Mouse (Mus musculus) thymus, adult 2 months (tissue): ENCODE measurements around the gene Wipf2. TPM values are rescaled to one million over a fixed set of nuclear protein-coding genes. Genes with fewer than 3 reads are reported as not detected.

Experiments used
- DNase-seq: peaks from one replicate; pipeline ENCODE4 v3.0.0; 2021
- H3K27ac ChIP-seq: fragments of 200-500 bp; 2 replicates; pipeline ENCODE4 v1.5.1; 2012; ENCODE audit warnings: low read length, control low read depth; ENCODE audit not compliant: control insufficient read depth, insufficient read depth
- H3K27me3 ChIP-seq: fragments of 200-500 bp; 2 replicates; pipeline ENCODE4 v1.6.1; 2012; ENCODE audit warnings: mild to moderate bottlenecking, low read length, moderate library complexity, mixed read lengths; ENCODE audit not compliant: control insufficient read depth, insufficient read depth
- H3K36me3 ChIP-seq: fragments of 200-500 bp; 2 replicates; pipeline ENCODE4 v1.6.1; 2012; ENCODE audit warnings: mild to moderate bottlenecking, low read length, moderate library complexity; ENCODE audit not compliant: control insufficient read depth, insufficient read depth
- H3K4me1 ChIP-seq: fragments of 200-500 bp; replicated peaks from 2 replicates; pipeline ENCODE4 v1.6.1; 2012; ENCODE audit warnings: low read length; ENCODE audit not compliant: control insufficient read depth, insufficient read depth
- H3K4me3 ChIP-seq: fragments of 200-500 bp; 2 replicates; pipeline ENCODE4 v1.5.1; 2012; ENCODE audit warnings: mild to moderate bottlenecking, low read length, control low read depth, moderate library complexity; ENCODE audit not compliant: control insufficient read depth, insufficient read depth
- CTCF ChIP-seq: fragments of 200-500 bp; IDR thresholded peaks from 2 replicates; pipeline ENCODE4 v1.5.1; 2012; ENCODE audit warnings: mild to moderate bottlenecking, control low read depth, low read length, moderate library complexity, borderline replicate concordance; ENCODE audit not compliant: control insufficient read depth, poor library complexity, insufficient read depth; ENCODE audit errors: extremely low read depth
- POLR2A ChIP-seq: fragments of 200-500 bp; IDR thresholded peaks from 2 replicates; pipeline ENCODE4 v1.6.1; 2012; ENCODE audit warnings: mild to moderate bottlenecking, low read length, control low read depth, moderate library complexity; ENCODE audit not compliant: control insufficient read depth, poor library complexity, insufficient read depth; ENCODE audit errors: extremely low read depth
- WGBS: fragments of 180-500 bp; shearing (Covaris S2); methylation state at CpG from one replicate; pipeline ENCODE4 v1.1.7; 2018; 5-methylcytosine and 5-hydroxymethylcytosine counted together
- polyA plus RNA-seq: library from polyadenylated mRNA; depleted of rRNA; stranded (reverse); fragments of >200 nt; gene quantifications from 2 replicates; pipeline ENCODE4 v1.2.3, GENCODE M21; 2012

Wipf2 gene
- polyA plus RNA-seq, 1 experiment: 23.9 TPM

DNA sequence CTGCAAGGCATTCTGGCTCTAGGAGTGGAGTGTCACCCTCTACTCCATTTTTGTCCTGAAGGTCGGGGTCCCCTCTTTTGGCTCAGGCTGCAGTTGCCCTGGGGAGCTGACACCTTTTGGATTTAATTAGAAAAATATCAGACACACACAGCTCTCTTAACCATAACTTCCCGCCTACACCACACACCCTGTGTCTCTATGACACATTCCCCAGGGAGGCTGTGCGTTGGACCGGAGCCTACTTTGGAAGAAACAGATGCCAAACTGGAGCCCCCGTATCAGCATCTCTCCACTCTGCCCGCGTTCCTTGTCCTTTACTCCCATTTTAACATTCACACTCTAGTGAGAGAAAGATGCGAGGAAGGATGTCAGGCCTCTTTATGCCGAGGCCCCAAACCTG, 24.9 kb upstream of the Wipf2 start:
- TF ChIP-seq CTCF: no peak
- no peak for TF ChIP-seq POLR2A

DNA sequence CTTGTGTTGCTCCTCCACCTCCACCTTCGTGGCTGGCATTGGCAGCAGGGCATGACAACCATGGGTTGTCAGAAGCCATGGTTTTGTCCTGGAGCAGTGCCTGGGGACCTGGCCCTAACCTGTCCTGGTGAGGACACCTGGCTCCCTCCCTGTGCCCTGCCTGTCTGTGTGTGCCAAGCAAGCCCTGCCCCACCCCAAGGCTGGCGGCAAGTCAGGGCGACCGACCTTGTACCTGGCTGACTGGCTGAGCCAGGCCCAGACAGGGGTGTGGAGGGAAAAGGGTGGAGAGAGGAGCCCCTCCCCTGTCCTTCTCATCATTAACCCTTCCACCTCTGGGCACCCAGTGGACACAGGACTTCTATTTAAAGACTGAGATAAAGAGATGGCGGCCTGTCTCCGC, 24.0 kb upstream of the Wipf2 start:
- no peaks in the 10 kb centered on the region for H3K36me3 ChIP-seq
- H3K27ac ChIP-seq: no peak overlapping the region
- no peak overlapping the region for H3K4me3 ChIP-seq
- H3K4me1 ChIP-seq: peaks cover 15% of the 10 kb centered on the region
- H3K27me3 ChIP-seq: no peaks in the 10 kb centered on the region
- DNase-seq: no peak
- TF ChIP-seq POLR2A: no peak
- TF ChIP-seq CTCF: no peak
- 80% methylated on average over 6 of the region's 6 CpGs for WGBS

More for the DNA sequence above, 24.9 kb upstream of the Wipf2 start:
- Histone ChIP-seq H3K27me3 (no peaks in the 10 kb centered on the region), H3K4me1 (peaks cover 15% of the 10 kb centered on the region), H3K27ac (no peak overlapping the region), H3K36me3 (peaks cover 3% of the 10 kb centered on the region), H3K4me3 (no peak overlapping the region)
- DNase-seq: no peak
- WGBS: 96% methylated on average over 9 of the region's 9 CpGs

DNA sequence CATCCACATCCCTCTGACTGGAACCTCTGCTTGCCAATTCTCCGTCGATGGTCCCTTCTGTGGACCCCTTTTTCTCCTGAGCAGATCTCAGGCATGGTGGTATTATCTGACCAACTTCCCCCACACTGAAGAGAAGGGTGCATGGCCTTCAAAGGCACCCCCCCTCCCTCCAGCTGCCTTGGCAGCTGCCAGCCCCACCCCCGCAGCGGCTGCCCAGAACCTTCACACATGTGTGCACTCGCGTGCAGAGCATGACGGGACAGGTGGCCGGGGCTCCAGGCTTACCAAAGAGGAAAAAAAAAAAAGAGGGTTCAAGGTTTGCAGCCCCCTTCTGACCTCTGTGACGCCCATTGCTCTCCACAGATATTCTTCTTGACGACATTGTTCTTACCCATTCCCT, 23.5 kb upstream of the Wipf2 start:
- 28% methylated on average over 10 of the region's 10 CpGs for WGBS
- DNase-seq: peak; percentile 44
- Histone ChIP-seq H3K27ac (no peak overlapping the region), H3K4me3 (no peak overlapping the region), H3K36me3 (no peaks in the 10 kb centered on the region), H3K4me1 (peaks cover 15% of the 10 kb centered on the region), H3K27me3 (no peaks in the 10 kb centered on the region)
- TF ChIP-seq CTCF (no peak), POLR2A (no peak)

DNA sequence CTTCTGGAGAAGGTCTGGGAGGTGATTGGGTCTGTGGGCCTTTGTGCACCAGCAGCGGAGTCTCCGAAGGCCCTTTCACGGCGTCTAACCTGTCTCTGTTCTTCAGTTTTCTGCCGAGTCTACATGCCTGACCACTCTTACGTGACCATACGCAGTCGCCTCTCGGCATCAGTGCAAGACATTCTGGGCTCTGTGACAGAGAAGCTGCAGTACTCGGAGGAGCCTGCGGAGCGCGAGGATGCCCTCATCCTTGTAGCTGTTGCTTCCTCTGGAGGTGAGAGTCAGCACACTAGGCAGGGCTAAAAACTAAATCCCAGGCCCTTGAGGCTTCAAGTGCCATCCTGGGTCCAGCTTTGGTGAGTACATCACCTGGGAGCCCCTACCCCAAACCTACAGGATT, 17.4 kb upstream of the Wipf2 start:
- Histone ChIP-seq H3K4me3 (no peak overlapping the region), H3K27ac (no peak overlapping the region), H3K36me3 (no peaks in the 10 kb centered on the region), H3K4me1 (peaks cover 15% of the 10 kb centered on the region), H3K27me3 (no peaks in the 10 kb centered on the region)
- no peak for DNase-seq
- WGBS: 93% methylated on average over 13 of the region's 13 CpGs
- no peak for TF ChIP-seq CTCF
- no peak for TF ChIP-seq POLR2A

DNA sequence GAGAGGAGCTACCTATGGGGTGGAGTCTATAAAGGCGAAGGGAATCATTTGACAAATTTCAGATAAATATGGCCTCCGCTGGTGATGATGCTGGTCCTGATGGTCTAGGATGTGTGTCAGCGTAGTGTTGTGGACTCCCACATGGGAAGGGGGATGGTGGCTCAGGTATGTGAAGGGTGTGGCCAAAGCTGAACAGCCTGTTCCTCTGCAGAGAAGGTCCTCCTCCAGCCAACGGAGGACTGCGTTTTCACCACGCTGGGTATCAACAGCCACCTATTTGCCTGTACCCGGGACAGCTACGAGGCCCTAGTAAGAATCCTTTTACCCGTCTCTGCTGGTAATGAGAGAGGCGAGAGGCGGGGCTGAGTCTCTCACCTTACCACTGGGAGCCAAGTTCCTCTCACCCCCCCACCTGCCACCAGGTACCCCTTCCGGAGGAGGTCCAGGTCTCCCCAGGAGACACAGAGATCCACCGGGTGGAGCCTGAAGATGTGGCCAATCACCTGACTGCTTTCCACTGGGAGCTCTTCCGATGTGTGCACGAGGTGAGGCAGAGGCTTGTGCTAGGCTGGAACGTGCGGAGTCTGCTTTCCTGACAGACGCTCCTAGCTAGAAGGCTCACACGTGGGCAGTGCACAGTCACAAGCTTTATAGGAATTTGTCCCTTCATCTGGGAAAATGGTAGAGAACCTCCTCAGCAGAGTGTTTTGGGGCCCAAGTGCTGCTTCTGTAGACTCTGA, 16.4 kb upstream of the Wipf2 start:
- H3K27me3 ChIP-seq: no peaks in the 10 kb centered on the region
- DNase-seq: no peak
- 91% methylated on average over 19 of the region's 19 CpGs for WGBS
- H3K4me1 ChIP-seq: peaks cover 18% of the 10 kb centered on the region
- TF ChIP-seq POLR2A (no peak), CTCF (no peak)
- no peak overlapping the region for H3K27ac ChIP-seq
- no peak overlapping the region for H3K4me3 ChIP-seq
- H3K36me3 ChIP-seq: no peaks in the 10 kb centered on the region

DNA sequence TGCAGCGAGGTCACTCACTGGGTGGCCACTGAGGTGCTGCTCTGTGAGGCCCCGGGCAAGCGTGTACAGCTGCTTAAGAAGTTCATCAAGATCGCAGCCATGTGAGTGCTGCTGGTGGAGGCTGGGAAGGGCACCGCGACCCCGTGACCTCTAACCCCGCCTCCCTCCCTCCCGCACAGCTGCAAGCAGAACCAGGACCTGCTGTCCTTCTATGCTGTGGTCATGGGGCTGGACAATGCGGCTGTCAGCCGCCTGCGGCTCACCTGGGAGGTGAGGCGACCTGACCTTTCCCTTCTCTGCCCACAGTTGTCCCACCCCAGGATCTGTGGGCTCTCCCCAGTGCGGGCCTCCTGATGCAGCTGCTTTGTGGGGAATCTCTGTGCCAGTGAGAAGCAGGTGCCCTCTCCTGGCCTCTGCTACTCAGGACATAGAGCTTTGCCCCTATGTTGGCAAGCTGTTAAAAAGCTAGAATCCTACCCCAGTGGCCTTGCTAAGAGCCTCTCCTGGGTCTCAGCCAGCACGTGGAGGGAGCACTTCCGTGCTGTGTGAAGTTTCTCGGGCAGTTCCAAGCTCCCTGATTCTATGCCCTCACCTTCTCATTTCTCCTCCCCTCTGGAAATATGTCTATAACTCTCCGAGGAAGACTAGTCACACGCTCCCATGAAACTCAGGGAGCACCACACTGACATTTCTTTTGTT, 14.1 kb upstream of the Wipf2 start:
- Histone ChIP-seq H3K27ac (no peak overlapping the region), H3K27me3 (no peaks in the 10 kb centered on the region), H3K4me3 (no peak overlapping the region), H3K36me3 (no peaks in the 10 kb centered on the region), H3K4me1 (peaks cover 27% of the 10 kb centered on the region)
- TF ChIP-seq CTCF (no peak), POLR2A (no peak)
- no peak for DNase-seq
- WGBS: 51% methylated on average over 19 of the region's 19 CpGs
